Mouse (Mus musculus): ENCODE data around the gene Snx7. TPM values are rescaled to one million over a fixed set of nuclear protein-coding genes. Genes with fewer than 3 reads are reported as not detected.

The Snx7 gene
- 1 to 10 TPM; 4.6 to 6.5 (median 5.6) TPM for total RNA-seq (2022)

- peak; percentile 81 for DNase-seq (ENCODE audit: low spot score)
Observed at GRCm38 (mm10) chr3:117868637-117869323, at the start of gene Snx7. Gene Snx7, minus strand, starts transcription at chr3:117868936.

GRCm38 (mm10) chr3:117915420-117915819 lies 46.7 kb upstream of the Snx7 start:
- no peak for DNase-seq (ENCODE audit: low spot score)

GRCm38 (mm10) chr3:117893736-117894135 lies 25.0 kb upstream of the Snx7 start:
- DNase-seq (ENCODE audit: low spot score): no peak

- DNase-seq (ENCODE audit: low spot score): no peak
Observed at GRCm38 (mm10) chr3:117875450-117875849, 6.7 kb upstream of the Snx7 start.

- no peak for DNase-seq (ENCODE audit: low spot score)
Observed at GRCm38 (mm10) chr3:117873209-117873863, 4.6 kb upstream of the Snx7 start.

- no peak for DNase-seq (ENCODE audit: low spot score)
Observed at GRCm38 (mm10) chr3:117869324-117869715, 584 bp upstream of the Snx7 start.

GRCm38 (mm10) chr3:117868091-117868490 lies 645 bp downstream of the Snx7 start:
- DNase-seq (ENCODE audit: low spot score): peak; percentile 7

GRCm38 (mm10) chr3:117866696-117867407 lies 1.9 kb downstream of the Snx7 start:
- no peak for DNase-seq (ENCODE audit: low spot score)

- no peak for DNase-seq (ENCODE audit: low spot score)
Observed at GRCm38 (mm10) chr3:117865621-117866020, 3.1 kb downstream of the Snx7 start.

GRCm38 (mm10) chr3:117862951-117863350 lies 5.8 kb downstream of the Snx7 start:
- DNase-seq (ENCODE audit: low spot score): no peak

- no peak for DNase-seq (ENCODE audit: low spot score)
Observed at GRCm38 (mm10) chr3:117861977-117862434, 6.7 kb downstream of the Snx7 start.

- no peak for DNase-seq (ENCODE audit: low spot score)
Observed at GRCm38 (mm10) chr3:117858996-117859395, 9.7 kb downstream of the Snx7 start.

- no peak for DNase-seq (ENCODE audit: low spot score)
Observed at GRCm38 (mm10) chr3:117853729-117854128, 15.0 kb downstream of the Snx7 start.

GRCm38 (mm10) chr3:117852054-117852361 lies 16.7 kb downstream of the Snx7 start:
- no peak for DNase-seq (ENCODE audit: low spot score)

GRCm38 (mm10) chr3:117851278-117852053 lies 17.3 kb downstream of the Snx7 start:
- no peak for DNase-seq (ENCODE audit: low spot score)

GRCm38 (mm10) chr3:117848866-117849265 lies 19.9 kb downstream of the Snx7 start:
- no peak for DNase-seq (ENCODE audit: low spot score)

GRCm38 (mm10) chr3:117842658-117843057 lies 26.1 kb downstream of the Snx7 start:
- no peak for DNase-seq (ENCODE audit: low spot score)

GRCm38 (mm10) chr3:117839867-117840545 lies 28.7 kb downstream of the Snx7 start:
- no peak for DNase-seq (ENCODE audit: low spot score)

GRCm38 (mm10) chr3:117838020-117838419 lies 30.7 kb downstream of the Snx7 start:
- no peak for DNase-seq (ENCODE audit: low spot score)

- DNase-seq (ENCODE audit: low spot score): no peak
Observed at GRCm38 (mm10) chr3:117826486-117827200, 42.1 kb downstream of the Snx7 start.

- no peak for DNase-seq (ENCODE audit: low spot score)
Observed at GRCm38 (mm10) chr3:117823218-117823617, 45.5 kb downstream of the Snx7 start.

All from heart, adult 8-10 months (tissue).